Mouse (Mus musculus): ENCODE measurements at regions not wholly inside any gene's neighbourhood (a gene's known extent, or its start where the extent isn't known, plus 50 kb on each side); places are given as distances from the start of the nearest gene placed in this dataset.

- H3ac ChIP-seq (ENCODE audit: control insufficient read depth, insufficient read length), result no peak overlapping the region
- TF ChIP-seq TCF3 (IDR thresholded peaks at IDR 0.05; ENCODE audit: insufficient read length, low read depth) (no peak), MYOG (IDR thresholded peaks at IDR 0.05; ENCODE audit: control insufficient read depth in 1 of 3, insufficient read depth in 1 of 3, insufficient read length in 2 of 3, low read depth in 2 of 3) (no peak), REST (IDR thresholded peaks at IDR 0.05; ENCODE audit: insufficient read depth, insufficient read length) (no peak), CEBPB (IDR thresholded peaks at IDR 0.05; ENCODE audit: insufficient read depth, poor library complexity, severe bottlenecking) (no peak), MYOD1 (IDR thresholded peaks at IDR 0.05; ENCODE audit: control insufficient read depth in 1 of 3, insufficient read length in 2 of 3, low read depth in 2 of 3) (no peak), E2F4 (IDR thresholded peaks at IDR 0.05; ENCODE audit: insufficient read depth) (no peak), POLR2A (IDR thresholded peaks at IDR 0.05; ENCODE audit: insufficient read length, low read depth) (no peak), SRF (IDR thresholded peaks at IDR 0.05; ENCODE audit: control insufficient read depth, insufficient read length, low read depth) (no peak), TCF12 (IDR thresholded peaks at IDR 0.05; ENCODE audit: insufficient read depth, poor library complexity, severe bottlenecking) (no peak), USF1 (IDR thresholded peaks at IDR 0.05; ENCODE audit: low read depth) (no peak), MAX (IDR thresholded peaks at IDR 0.05; ENCODE audit: low read depth) (no peak), POLR2AphosphoS2 (IDR thresholded peaks at IDR 0.05; ENCODE audit: insufficient read length, low read depth) (no peak)
- no peaks in the 10 kb centered on the region for H3K36me3 ChIP-seq (ENCODE audit: control insufficient read depth, insufficient read depth)
- H3K27me3 ChIP-seq (ENCODE audit: control insufficient read depth, insufficient read depth, insufficient read length), result no peaks in the 10 kb centered on the region
- H3K4me2 ChIP-seq (ENCODE audit: low read depth), result no peak overlapping the region
- H3K79me2 ChIP-seq (ENCODE audit: control insufficient read depth, insufficient read depth), result no peaks in the 10 kb centered on the region
- H3K4me3 ChIP-seq, result no peak overlapping the region
Observed at GRCm38 (mm10) chr5:119387261-119387660, 283.2 kb upstream of the Tbx3 start.

GRCm38 (mm10) chr5:119388841-119389240 is 281.6 kb upstream of the Tbx3 start:
- H3K4me3 ChIP-seq, result no peak overlapping the region

GRCm38 (mm10) chr5:119389384-119389783 is 281.1 kb upstream of the Tbx3 start:
- Histone ChIP-seq H3K4me3 (no peak overlapping the region), H3K4me2 (ENCODE audit: low read depth) (no peak overlapping the region)

More at GRCm38 (mm10) chr5:119388841-119389240, 281.6 kb upstream of the Tbx3 start:
- Histone ChIP-seq H3K36me3 (ENCODE audit: control insufficient read depth, insufficient read depth) (no peaks in the 10 kb centered on the region), H3K4me2 (ENCODE audit: low read depth) (no peak overlapping the region), H3K27me3 (ENCODE audit: control insufficient read depth, insufficient read depth, insufficient read length) (no peaks in the 10 kb centered on the region), H3ac (ENCODE audit: control insufficient read depth, insufficient read length) (no peak overlapping the region), H3K79me2 (ENCODE audit: control insufficient read depth, insufficient read depth) (no peaks in the 10 kb centered on the region)
- no peak for TF ChIP-seq USF1 (IDR thresholded peaks at IDR 0.05; ENCODE audit: low read depth)
- TF ChIP-seq TCF3 (IDR thresholded peaks at IDR 0.05; ENCODE audit: insufficient read length, low read depth), result no peak
- TF ChIP-seq CEBPB (IDR thresholded peaks at IDR 0.05; ENCODE audit: insufficient read depth, poor library complexity, severe bottlenecking), result no peak
- no peak for TF ChIP-seq MAX (IDR thresholded peaks at IDR 0.05; ENCODE audit: low read depth)
- no peak for TF ChIP-seq SRF (IDR thresholded peaks at IDR 0.05; ENCODE audit: control insufficient read depth, insufficient read length, low read depth)
- no peak for TF ChIP-seq MYOG (IDR thresholded peaks at IDR 0.05; ENCODE audit: control insufficient read depth in 1 of 3, insufficient read depth in 1 of 3, insufficient read length in 2 of 3, low read depth in 2 of 3)
- TF ChIP-seq E2F4 (IDR thresholded peaks at IDR 0.05; ENCODE audit: insufficient read depth), result no peak
- no peak for TF ChIP-seq TCF12 (IDR thresholded peaks at IDR 0.05; ENCODE audit: insufficient read depth, poor library complexity, severe bottlenecking)
- TF ChIP-seq POLR2AphosphoS2 (IDR thresholded peaks at IDR 0.05; ENCODE audit: insufficient read length, low read depth), result no peak
- TF ChIP-seq POLR2A (IDR thresholded peaks at IDR 0.05; ENCODE audit: insufficient read length, low read depth), result no peak
- TF ChIP-seq MYOD1 (IDR thresholded peaks at IDR 0.05; ENCODE audit: control insufficient read depth in 1 of 3, insufficient read length in 2 of 3, low read depth in 2 of 3), result no peak
- TF ChIP-seq REST (IDR thresholded peaks at IDR 0.05; ENCODE audit: insufficient read depth, insufficient read length), result no peak

GRCm38 (mm10) chr5:119389857-119390256 is 280.6 kb upstream of the Tbx3 start:
- Histone ChIP-seq H3K36me3 (ENCODE audit: control insufficient read depth, insufficient read depth) (no peaks in the 10 kb centered on the region), H3K79me2 (ENCODE audit: control insufficient read depth, insufficient read depth) (no peaks in the 10 kb centered on the region), H3ac (ENCODE audit: control insufficient read depth, insufficient read length) (no peak overlapping the region), H3K27me3 (ENCODE audit: control insufficient read depth, insufficient read depth, insufficient read length) (no peaks in the 10 kb centered on the region), H3K4me3 (no peak overlapping the region), H3K4me2 (ENCODE audit: low read depth) (no peak overlapping the region)
- no peak for TF ChIP-seq CEBPB (IDR thresholded peaks at IDR 0.05; ENCODE audit: insufficient read depth, poor library complexity, severe bottlenecking)
- no peak for TF ChIP-seq SRF (IDR thresholded peaks at IDR 0.05; ENCODE audit: control insufficient read depth, insufficient read length, low read depth)
- TF ChIP-seq MYOG (IDR thresholded peaks at IDR 0.05; ENCODE audit: control insufficient read depth in 1 of 3, insufficient read depth in 1 of 3, insufficient read length in 2 of 3, low read depth in 2 of 3), result no peak
- TF ChIP-seq REST (IDR thresholded peaks at IDR 0.05; ENCODE audit: insufficient read depth, insufficient read length), result no peak
- no peak for TF ChIP-seq POLR2AphosphoS2 (IDR thresholded peaks at IDR 0.05; ENCODE audit: insufficient read length, low read depth)
- TF ChIP-seq E2F4 (IDR thresholded peaks at IDR 0.05; ENCODE audit: insufficient read depth), result no peak
- no peak for TF ChIP-seq MAX (IDR thresholded peaks at IDR 0.05; ENCODE audit: low read depth)
- no peak for TF ChIP-seq USF1 (IDR thresholded peaks at IDR 0.05; ENCODE audit: low read depth)
- TF ChIP-seq TCF3 (IDR thresholded peaks at IDR 0.05; ENCODE audit: insufficient read length, low read depth), result no peak
- no peak for TF ChIP-seq POLR2A (IDR thresholded peaks at IDR 0.05; ENCODE audit: insufficient read length, low read depth)
- TF ChIP-seq MYOD1 (IDR thresholded peaks at IDR 0.05; ENCODE audit: control insufficient read depth in 1 of 3, insufficient read length in 2 of 3, low read depth in 2 of 3), result no peak
- TF ChIP-seq TCF12 (IDR thresholded peaks at IDR 0.05; ENCODE audit: insufficient read depth, poor library complexity, severe bottlenecking), result no peak

More at GRCm38 (mm10) chr5:119389384-119389783, 281.1 kb upstream of the Tbx3 start:
- Histone ChIP-seq H3K27me3 (ENCODE audit: control insufficient read depth, insufficient read depth, insufficient read length) (no peaks in the 10 kb centered on the region), H3K36me3 (ENCODE audit: control insufficient read depth, insufficient read depth) (no peaks in the 10 kb centered on the region), H3K79me2 (ENCODE audit: control insufficient read depth, insufficient read depth) (no peaks in the 10 kb centered on the region), H3ac (ENCODE audit: control insufficient read depth, insufficient read length) (no peak overlapping the region)
- TF ChIP-seq POLR2A (IDR thresholded peaks at IDR 0.05; ENCODE audit: insufficient read length, low read depth) (no peak), E2F4 (IDR thresholded peaks at IDR 0.05; ENCODE audit: insufficient read depth) (no peak), MYOD1 (IDR thresholded peaks at IDR 0.05; ENCODE audit: control insufficient read depth in 1 of 3, insufficient read length in 2 of 3, low read depth in 2 of 3) (no peak)

DNA sequence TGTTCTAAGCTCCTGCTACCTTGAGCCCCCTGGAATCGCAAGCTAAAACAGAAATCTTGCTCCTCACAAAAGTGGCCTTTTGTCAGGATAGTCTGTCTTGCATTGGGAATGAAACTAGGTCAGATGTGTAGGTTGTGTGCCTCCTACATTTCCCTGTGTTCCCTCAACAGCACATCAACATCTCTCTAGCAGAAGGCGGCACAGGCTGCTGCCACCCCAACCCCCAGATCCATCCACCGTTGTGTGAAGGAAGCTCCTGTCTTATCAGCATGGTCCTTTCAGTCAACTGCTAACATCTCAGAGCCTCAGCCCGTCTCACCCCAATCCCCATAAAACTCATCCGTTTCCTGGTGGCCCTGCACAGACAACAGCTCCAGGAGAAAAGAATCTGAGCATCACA is 272.0 kb upstream of the Tbx3 start:
- TF ChIP-seq REST (IDR thresholded peaks at IDR 0.05; ENCODE audit: insufficient read depth, insufficient read length) (no peak), SRF (IDR thresholded peaks at IDR 0.05; ENCODE audit: control insufficient read depth, insufficient read length, low read depth) (no peak), MYOD1 (IDR thresholded peaks at IDR 0.05; ENCODE audit: control insufficient read depth in 1 of 3, insufficient read length in 2 of 3, low read depth in 2 of 3) (no peak), MYOG (IDR thresholded peaks at IDR 0.05; ENCODE audit: control insufficient read depth in 1 of 3, insufficient read depth in 1 of 3, insufficient read length in 2 of 3, low read depth in 2 of 3) (no peak), CEBPB (IDR thresholded peaks at IDR 0.05; ENCODE audit: insufficient read depth, poor library complexity, severe bottlenecking) (no peak), TCF12 (IDR thresholded peaks at IDR 0.05; ENCODE audit: insufficient read depth, poor library complexity, severe bottlenecking) (no peak), USF1 (IDR thresholded peaks at IDR 0.05; ENCODE audit: low read depth) (no peak), TCF3 (IDR thresholded peaks at IDR 0.05; ENCODE audit: insufficient read length, low read depth) (no peak), POLR2A (IDR thresholded peaks at IDR 0.05; ENCODE audit: insufficient read length, low read depth) (no peak), MAX (IDR thresholded peaks at IDR 0.05; ENCODE audit: low read depth) (no peak), E2F4 (IDR thresholded peaks at IDR 0.05; ENCODE audit: insufficient read depth) (no peak), POLR2AphosphoS2 (IDR thresholded peaks at IDR 0.05; ENCODE audit: insufficient read length, low read depth) (no peak)
- H3K79me2 ChIP-seq (ENCODE audit: control insufficient read depth, insufficient read depth), result no peaks in the 10 kb centered on the region
- no peaks in the 10 kb centered on the region for H3K27me3 ChIP-seq (ENCODE audit: control insufficient read depth, insufficient read depth, insufficient read length)
- H3K4me2 ChIP-seq (ENCODE audit: low read depth), result no peak overlapping the region
- H3K4me3 ChIP-seq, result no peak overlapping the region
- H3K36me3 ChIP-seq (ENCODE audit: control insufficient read depth, insufficient read depth), result no peaks in the 10 kb centered on the region
- H3ac ChIP-seq (ENCODE audit: control insufficient read depth, insufficient read length), result no peak overlapping the region
